Mouse (Mus musculus) T-helper 2 cell (primary cell): ENCODE measurements around the gene Wipf2.

Experiments
- in situ Hi-C: fragments of 300-600 bp; cut with MboI, MseI; formaldehyde crosslinking; loops from one replicate; pipeline ENCODE4 v1.15.1; 2025; ENCODE audit warnings: high pct_unique_total_duplicates

Gene Wipf2

GRCm38 (mm10) chr11:98863028-98863750 is at the start of gene Wipf2:
Gene Wipf2, plus strand, starts transcription at chr11:98863638.
- in situ Hi-C loops = no loop called here

GRCm38 (mm10) chr11:98816706-98817239 is 46.7 kb upstream of the Wipf2 start:
- in situ Hi-C loops = no loop called here

GRCm38 (mm10) chr11:98820968-98821367 is 42.5 kb upstream of the Wipf2 start:
- in situ Hi-C loops = loop anchor here (10.0 kb wide), 1 partner anchor 184 kb away; no protein-coding TSS in a partner anchor

- in situ Hi-C loops = loop anchor here (10.0 kb wide), 1 partner anchor 179 kb away; no protein-coding TSS in a partner anchor
Observed at GRCm38 (mm10) chr11:98826071-98826470, 37.4 kb upstream of the Wipf2 start.

- in situ Hi-C loops = loop anchor here (10.0 kb wide), 1 partner anchor 177 kb away; no protein-coding TSS in a partner anchor
Observed at GRCm38 (mm10) chr11:98827877-98828276, 35.6 kb upstream of the Wipf2 start.

- in situ Hi-C loops = loop anchor here (10.0 kb wide), 1 partner anchor 176 kb away; no protein-coding TSS in a partner anchor
Observed at GRCm38 (mm10) chr11:98829091-98829775, 34.2 kb upstream of the Wipf2 start.

GRCm38 (mm10) chr11:98829875-98830274 is 33.6 kb upstream of the Wipf2 start:
- in situ Hi-C loops = loop anchor here (10.0 kb wide), 1 partner anchor 175 kb away; no protein-coding TSS in a partner anchor

GRCm38 (mm10) chr11:98835296-98835695 is 28.1 kb upstream of the Wipf2 start:
- in situ Hi-C loops = no loop called here

- in situ Hi-C loops = no loop called here
Observed at GRCm38 (mm10) chr11:98835725-98836124, 27.7 kb upstream of the Wipf2 start.

GRCm38 (mm10) chr11:98836128-98836527 is 27.3 kb upstream of the Wipf2 start:
- in situ Hi-C loops = no loop called here

- in situ Hi-C loops = no loop called here
Observed at GRCm38 (mm10) chr11:98836651-98837141, 26.7 kb upstream of the Wipf2 start, which contains the start of gene Rapgefl1. Gene Rapgefl1, plus strand, starts transcription at chr11:98836785.

GRCm38 (mm10) chr11:98837231-98837704 is 26.2 kb upstream of the Wipf2 start:
- in situ Hi-C loops = no loop called here

- in situ Hi-C loops = no loop called here
Observed at GRCm38 (mm10) chr11:98837917-98838316, 25.5 kb upstream of the Wipf2 start.

GRCm38 (mm10) chr11:98838512-98838911 is 24.9 kb upstream of the Wipf2 start:
- in situ Hi-C loops = no loop called here

GRCm38 (mm10) chr11:98839402-98839801 is 24.0 kb upstream of the Wipf2 start:
- in situ Hi-C loops = no loop called here

GRCm38 (mm10) chr11:98839897-98840296 is 23.5 kb upstream of the Wipf2 start:
- in situ Hi-C loops = no loop called here

GRCm38 (mm10) chr11:98846016-98846415 is 17.4 kb upstream of the Wipf2 start:
- in situ Hi-C loops = no loop called here

GRCm38 (mm10) chr11:98846865-98847604 is 16.4 kb upstream of the Wipf2 start:
- in situ Hi-C loops = no loop called here

GRCm38 (mm10) chr11:98849196-98849894 is 14.1 kb upstream of the Wipf2 start:
- in situ Hi-C loops = no loop called here
